Mouse (Mus musculus): ENCODE measurements around the gene Alg14. TPM values are rescaled to one million over a fixed set of nuclear protein-coding genes. Genes with fewer than 3 reads are reported as not detected.

Gene Alg14
- 5.0 and 6.3 TPM in 2 replicates for total RNA-seq (2012; rRNA removed)
- total RNA-seq (2014; rRNA removed) = 6.0 and 7.6 TPM in 2 replicates
- polyA plus RNA-seq (2012; ENCODE audit: insufficient read length, low read depth) = 8.3 and 10.2 TPM in 2 replicates

DNA sequence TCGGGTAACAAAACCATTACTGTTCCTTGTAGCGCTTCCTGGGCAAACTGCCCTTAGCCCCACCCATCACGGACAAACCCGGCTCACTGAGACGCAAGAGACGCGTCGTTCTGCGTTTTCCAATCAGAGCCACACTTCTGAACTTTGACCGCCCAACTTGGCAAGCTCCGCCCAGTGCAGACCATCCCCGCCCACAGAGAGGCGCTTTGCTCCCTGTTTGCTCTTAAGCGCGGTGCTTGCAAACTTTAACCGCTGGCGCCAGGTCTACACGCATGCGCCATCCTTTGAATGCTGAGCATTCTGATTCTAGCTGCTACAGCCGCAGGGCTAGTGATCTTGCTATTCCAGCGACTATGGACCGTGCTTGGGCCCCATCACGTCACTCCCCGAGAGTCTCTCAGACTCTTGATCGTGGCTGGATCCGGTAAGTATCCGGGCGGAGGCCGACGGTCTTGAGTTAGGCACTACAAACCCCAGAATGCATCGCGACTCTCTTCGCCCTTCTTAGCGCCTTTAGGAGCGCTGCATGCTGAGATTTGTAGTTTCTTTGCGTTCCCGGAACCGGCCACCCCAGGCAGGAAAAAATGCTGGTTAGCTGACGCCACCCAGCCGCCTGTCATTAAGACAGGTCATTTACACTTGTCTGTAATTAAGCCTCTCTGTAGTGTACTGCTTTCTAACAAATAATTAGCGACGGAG lies at the start of gene Alg14:
Gene Alg14, plus strand, starts transcription at position 214 of the 699 bp plus-strand sequence.
- peak; percentile 97 for DNase-seq (ENCODE audit: extremely low read depth)
- H3K9me3 ChIP-seq (replicated peaks; ENCODE audit: low read length) = no peaks in the 10 kb centered on the region
- peaks cover 0 to 19% of the 10 kb centered on the region in 2 experiments; a peak in 2 of 4 replicates for H3K4me1 ChIP-seq (ENCODE audit: control insufficient read depth in 1 of 2, insufficient read depth in 2 of 2)
- dilution Hi-C loops (cut with MboI; ENCODE audit: extremely low pct_ligation_motif_present, extremely low pct_unique_long_range_greater_than_20kb, low sequenced_read_pairs) (no loop called here), in situ Hi-C loops (cut with MboI; ENCODE audit: low pct_ligation_motif_present, low pct_unique_long_range_greater_than_20kb, low sequenced_read_pairs) (loop anchor here (5.0 kb wide), 2 partner anchors 34 to 119 kb away; partner anchors contain the start of gene Rwdd3)
- no peaks in the 10 kb centered on the region for H3K27me3 ChIP-seq (replicated peaks)
- peak within 1 kb of the TSS; percentile 88 for H3K4me2 ChIP-seq (ENCODE audit: insufficient read depth, low read depth, poor library complexity, severe bottlenecking)
- H3K27ac ChIP-seq (ENCODE audit: insufficient read depth, low read depth) = peak within 1 kb of the TSS; percentile 76
- 0 out of 2 replicates have a peak, but pooled peaks cover 6% of the 10 kb centered on the region for H3K79me2 ChIP-seq (replicated peaks; ENCODE audit: control insufficient read depth, extremely low read depth, insufficient read depth, poor library complexity, severe bottlenecking)
- TF ChIP-seq BHLHE40 (IDR thresholded peaks at IDR 0.05; ENCODE audit: low read depth, low read length) (no peak), ZMIZ1 (IDR thresholded peaks at IDR 0.05; ENCODE audit: low read depth, low read length) (peak; percentile 74), ZKSCAN1 (IDR thresholded peaks at IDR 0.05; ENCODE audit: borderline replicate concordance, low read depth, low read length) (no peak), CHD2 (IDR thresholded peaks at IDR 0.05; ENCODE audit: low read length) (no peak; the same call in 1 of the 2 replicates), MEF2A (IDR thresholded peaks at IDR 0.05; ENCODE audit: borderline replicate concordance, low read depth, low read length) (peak; percentile 39; the same call in 1 of the 2 replicates), MAZ (IDR thresholded peaks at IDR 0.05; ENCODE audit: low read depth, low read length) (no peak), MAFK (IDR thresholded peaks at IDR 0.05; ENCODE audit: insufficient replicate concordance, low read length) (no peak), ZNF384 (IDR thresholded peaks at IDR 0.05; ENCODE audit: low read depth, low read length) (peak; percentile 63), ETS1 (conservative IDR thresholded peaks at IDR 0.05; ENCODE audit: low read depth, low read length) (no peak), JUND (conservative IDR thresholded peaks at IDR 0.05; ENCODE audit: low read depth, low read length) (no peak), MXI1 (IDR thresholded peaks at IDR 0.05; ENCODE audit: low read depth, low read length) (peak; percentile 82; the same call in 1 of the 2 replicates), ZC3H11A (IDR thresholded peaks at IDR 0.05; ENCODE audit: low read depth, low read length) (no peak), TCF12 (IDR thresholded peaks at IDR 0.05; ENCODE audit: low read depth, low read length) (peak; percentile 86; the same call in 1 of the 2 replicates), IRF4 (IDR thresholded peaks at IDR 0.05; ENCODE audit: low read depth, low read length) (peak; percentile 9; the same call in 1 of the 2 replicates), USF1 (IDR thresholded peaks at IDR 0.05; ENCODE audit: low read depth, low read length) (no peak), JUN (IDR thresholded peaks at IDR 0.05; ENCODE audit: insufficient read depth, low read depth, low read length) (no peak), PAX5 (IDR thresholded peaks at IDR 0.05; ENCODE audit: low read length) (no peak), HCFC1 (IDR thresholded peaks at IDR 0.05; ENCODE audit: low read depth, low read length) (peak; percentile 97), NRF1 (IDR thresholded peaks at IDR 0.05; ENCODE audit: low read depth, low read length) (peak; percentile 84), MAX (IDR thresholded peaks at IDR 0.05; ENCODE audit: low read length) (no peak; the same call in 1 of the 2 replicates), SIN3A (IDR thresholded peaks at IDR 0.05; ENCODE audit: low read length) (peak; percentile 65), NELFE (IDR thresholded peaks at IDR 0.05; ENCODE audit: low read depth, low read length) (peak; percentile 95; the same call in 1 of the 2 replicates), RAD21 (IDR thresholded peaks at IDR 0.05; ENCODE audit: low read depth, low read length) (no peak), RCOR1 (conservative IDR thresholded peaks at IDR 0.05; ENCODE audit: low read depth, low read length) (no peak), USF2 (conservative IDR thresholded peaks at IDR 0.05; ENCODE audit: low read depth, low read length) (no peak), KAT2A (IDR thresholded peaks at IDR 0.05; ENCODE audit: insufficient replicate concordance, low read length) (peak; percentile 96; the same call in 1 of the 2 replicates), POLR2AphosphoS2 (IDR thresholded peaks at IDR 0.05; ENCODE audit: low read depth, low read length) (peak; percentile 87; the same call in 1 of the 2 replicates), POLR2A (IDR thresholded peaks at IDR 0.05; ENCODE audit: low read depth, low read length) (peak; percentile 94), E2F4 (IDR thresholded peaks at IDR 0.05; ENCODE audit: insufficient replicate concordance, low read depth, low read length) (peak; percentile 66; the same call in 1 of the 2 replicates), CHD1 (IDR thresholded peaks at IDR 0.05; ENCODE audit: low read depth, low read length) (no peak), CTCF (conservative IDR thresholded peaks at IDR 0.05 in 1 of 2, IDR thresholded peaks at IDR 0.05 in 1 of 2; ENCODE audit: low read depth in 2 of 2, low read length in 2 of 2) (no peak), EP300 (IDR thresholded peaks at IDR 0.05; ENCODE audit: low read length) (no peak), UBTF (IDR thresholded peaks at IDR 0.05; ENCODE audit: low read depth, low read length) (no peak), MYC (IDR thresholded peaks at IDR 0.05; ENCODE audit: low read depth, low read length) (peak; percentile 64; the same call in 1 of the 2 replicates), SMC3 (IDR thresholded peaks at IDR 0.05; ENCODE audit: low read depth, low read length) (no peak), GABPA (IDR thresholded peaks at IDR 0.05; ENCODE audit: insufficient replicate concordance, low read depth, low read length) (peak; percentile 74; the same call in 1 of the 2 replicates), TBP (conservative IDR thresholded peaks at IDR 0.05; ENCODE audit: low read depth, low read length) (peak; percentile 92), ELF1 (IDR thresholded peaks at IDR 0.05; ENCODE audit: low read depth, low read length) (peak; percentile 98)
- peak within 1 kb of the TSS; percentile 68 to 85 (median 70) for H3K4me3 ChIP-seq (replicated peaks in 1 of 3; ENCODE audit: low read depth in 2 of 3, low read length in 2 of 3, poor library complexity in 1 of 3)
- H3K9ac ChIP-seq (ENCODE audit: insufficient read depth, low read depth) = peak within 1 kb of the TSS; percentile 90
- peaks cover 0 to 4% of the 10 kb centered on the region in 2 experiments for H3K36me3 ChIP-seq (replicated peaks in 1 of 2; ENCODE audit: control insufficient read depth in 1 of 2, insufficient read depth in 1 of 2, low read length in 1 of 2)
